Mouse (Mus musculus) MEL (cell line): ENCODE measurements around the gene Gsx2. TPM values are rescaled to one million over a fixed set of nuclear protein-coding genes. Genes with fewer than 3 reads are reported as not detected.

Source experiments
- DNase-seq: peaks from one replicate; pipeline ENCODE4 v3.0.0; 2011; ENCODE audit warnings: low read depth, low spot score
- H3K27ac ChIP-seq: 2 replicates; pipeline ENCODE4 v1.5.1; 2012; ENCODE audit warnings: low read depth, mild to moderate bottlenecking, control low read depth, low read length, moderate library complexity; ENCODE audit not compliant: control insufficient read depth
- H3K27me3 ChIP-seq, 2 experiments: fragments of 150-350 bp in 1 of 2; sonication (generic) in 1 of 2; 2 replicates each; pipeline ENCODE4 v1.6.1; 2012; ENCODE audit warnings: low read length in 2 of 2, mild to moderate bottlenecking in 2 of 2, improper control_type of control experiment in 1 of 2, moderate library complexity in 1 of 2; ENCODE audit not compliant: insufficient read depth in 2 of 2, control insufficient read depth in 1 of 2
- H3K36me3 ChIP-seq, 2 experiments: 2 replicates each; pipeline ENCODE4 v1.6.1; 2012 to 2014; ENCODE audit warnings: low read length in 2 of 2, improper control_type of control experiment in 1 of 2, inconsistent platforms in 1 of 2, mild to moderate bottlenecking in 1 of 2; ENCODE audit not compliant: insufficient read depth in 2 of 2, control insufficient read depth in 1 of 2
- H3K4me1 ChIP-seq, 2 experiments: fragments of 150-350 bp in 1 of 2; sonication (generic) in 1 of 2; 2 replicates each; pipeline ENCODE4 v1.6.1; 2012; ENCODE audit warnings: low read length in 2 of 2, improper control_type of control experiment in 1 of 2, mild to moderate bottlenecking in 1 of 2; ENCODE audit not compliant: insufficient read depth in 2 of 2, control insufficient read depth in 1 of 2
- H3K4me3 ChIP-seq, 2 experiments: fragments of 150-350 bp in 1 of 2; sonication (generic) in 1 of 2; 2 replicates each; pipeline ENCODE4 v1.5.1; 2012; ENCODE audit warnings: low read depth in 2 of 2, low read length in 2 of 2, mild to moderate bottlenecking in 2 of 2, moderate library complexity in 2 of 2, control low read depth in 1 of 2, improper control_type of control experiment in 1 of 2; ENCODE audit not compliant: control insufficient read depth in 1 of 2, insufficient read depth in 1 of 2
- H3K79me2 ChIP-seq: 2 replicates; pipeline ENCODE4 v1.6.1; 2012; ENCODE audit warnings: mild to moderate bottlenecking, low read length, moderate library complexity; ENCODE audit not compliant: control insufficient read depth, poor library complexity, insufficient read depth
- H3K9ac ChIP-seq: 2 replicates; pipeline ENCODE4 v1.6.1; 2012; ENCODE audit warnings: low read depth, mild to moderate bottlenecking, control low read depth, low read length, moderate library complexity; ENCODE audit not compliant: control insufficient read depth, poor library complexity, severe bottlenecking
- H3K9me3 ChIP-seq: fragments of 150-350 bp; sonication (generic); replicated peaks from 2 replicates; pipeline ENCODE4 v1.6.1; 2012; ENCODE audit warnings: mild to moderate bottlenecking, low read length, improper control_type of control experiment, moderate library complexity; ENCODE audit not compliant: insufficient read depth
- BHLHE40 ChIP-seq: IDR thresholded peaks from 2 replicates; pipeline ENCODE4 v1.6.1; 2012; ENCODE audit warnings: low read depth, mild to moderate bottlenecking, inconsistent platforms, low read length, improper control_type of control experiment, borderline replicate concordance
- CHD2 ChIP-seq: IDR thresholded peaks from 2 replicates; pipeline ENCODE4 v1.6.1; 2011; ENCODE audit warnings: low read length, improper control_type of control experiment
- GABPA ChIP-seq: IDR thresholded peaks from 2 replicates; pipeline ENCODE4 v1.6.1; 2012; ENCODE audit warnings: low read depth, mild to moderate bottlenecking, inconsistent platforms, low read length, improper control_type of control experiment, moderate library complexity
- GATA1 ChIP-seq: IDR thresholded peaks from 2 replicates; pipeline ENCODE4 v1.6.1; 2011; ENCODE audit warnings: low read depth, low read length, improper control_type of control experiment
- KAT2A ChIP-seq: conservative IDR thresholded peaks from 2 replicates; pipeline ENCODE4 v1.6.1; 2012; ENCODE audit warnings: low read depth, low read length, improper control_type of control experiment, inconsistent platforms
- MAFK ChIP-seq: IDR thresholded peaks from 2 replicates; pipeline ENCODE4 v1.6.1; 2011; ENCODE audit warnings: low read depth, mild to moderate bottlenecking, low read length, improper control_type of control experiment, borderline replicate concordance
- MAX ChIP-seq: IDR thresholded peaks from 2 replicates; pipeline ENCODE4 v1.6.1; 2011; ENCODE audit warnings: low read length, improper control_type of control experiment
- MAZ ChIP-seq: IDR thresholded peaks from 2 replicates; pipeline ENCODE4 v1.6.1; 2012; ENCODE audit warnings: low read depth, mild to moderate bottlenecking, inconsistent platforms, low read length, improper control_type of control experiment
- MYB ChIP-seq: IDR thresholded peaks from 2 replicates; pipeline ENCODE4 v1.6.1; 2011; ENCODE audit warnings: mild to moderate bottlenecking, low read depth, low read length, improper control_type of control experiment
- MYC ChIP-seq: IDR thresholded peaks from 2 replicates; pipeline ENCODE4 v1.6.1; 2011; ENCODE audit warnings: low read depth, mild to moderate bottlenecking, low read length, improper control_type of control experiment, moderate library complexity
- NRF1 ChIP-seq: IDR thresholded peaks from 2 replicates; pipeline ENCODE4 v1.6.1; 2014; ENCODE audit warnings: low read depth, mild to moderate bottlenecking, inconsistent platforms, low read length, improper control_type of control experiment, moderate library complexity; ENCODE audit not compliant: poor library complexity, insufficient read depth, severe bottlenecking
- POLR2A ChIP-seq, 2 experiments: IDR thresholded peaks; 2 replicates each; pipeline ENCODE4 v1.6.1; 2011 to 2012; ENCODE audit warnings: low read length in 2 of 2, mild to moderate bottlenecking in 2 of 2, control low read depth in 1 of 2, improper control_type of control experiment in 1 of 2, low read depth in 1 of 2, moderate library complexity in 1 of 2; ENCODE audit not compliant: control insufficient read depth in 1 of 2, insufficient read depth in 1 of 2, poor library complexity in 1 of 2
- POLR2AphosphoS2 ChIP-seq: IDR thresholded peaks from 2 replicates; pipeline ENCODE4 v1.6.1; 2011; ENCODE audit warnings: low read length, improper control_type of control experiment
- POLR2AphosphoS5 ChIP-seq: IDR thresholded peaks from 2 replicates; pipeline ENCODE4 v1.6.1; 2012; ENCODE audit warnings: low read depth, borderline replicate concordance, mild to moderate bottlenecking, inconsistent platforms, low read length, moderate library complexity, mixed read lengths
- RAD21 ChIP-seq: IDR thresholded peaks from 2 replicates; pipeline ENCODE4 v1.6.1; 2011; ENCODE audit warnings: mild to moderate bottlenecking, low read depth, low read length, improper control_type of control experiment
- SIN3A ChIP-seq: IDR thresholded peaks from 2 replicates; pipeline ENCODE4 v1.6.1; 2012; ENCODE audit warnings: low read length, improper control_type of control experiment, inconsistent platforms
- SMC3 ChIP-seq: IDR thresholded peaks from 2 replicates; pipeline ENCODE4 v1.6.1; 2011; ENCODE audit warnings: low read depth, low read length, improper control_type of control experiment
- TAL1 ChIP-seq: IDR thresholded peaks from 2 replicates; pipeline ENCODE4 v1.6.1; 2012; ENCODE audit warnings: mild to moderate bottlenecking, inconsistent platforms, low read length, moderate library complexity, mixed read lengths
- UBTF ChIP-seq: IDR thresholded peaks from 2 replicates; pipeline ENCODE4 v1.6.1; 2012; ENCODE audit warnings: low read depth, mild to moderate bottlenecking, inconsistent platforms, low read length, improper control_type of control experiment, moderate library complexity, borderline replicate concordance; ENCODE audit not compliant: insufficient read depth
- USF1 ChIP-seq: IDR thresholded peaks from 2 replicates; pipeline ENCODE4 v1.6.1; 2014; ENCODE audit warnings: low read depth, mild to moderate bottlenecking, inconsistent platforms, low read length, improper control_type of control experiment, moderate library complexity
- USF2 ChIP-seq, 2 experiments: IDR thresholded peaks; 2 replicates each; pipeline ENCODE4 v1.6.1; 2011 to 2012; ENCODE audit warnings: improper control_type of control experiment in 2 of 2, low read length in 2 of 2, borderline replicate concordance in 1 of 2, inconsistent platforms in 1 of 2, low read depth in 1 of 2, mild to moderate bottlenecking in 1 of 2; ENCODE audit not compliant: insufficient read depth in 1 of 2
- ZC3H11A ChIP-seq: IDR thresholded peaks from 2 replicates; pipeline ENCODE4 v1.6.1; 2012; ENCODE audit warnings: low read depth, mild to moderate bottlenecking, inconsistent platforms, low read length, improper control_type of control experiment
- polyA plus RNA-seq, 2 experiments: library from polyadenylated mRNA; stranded (reverse) in 1 of 2; unstranded in 1 of 2; fragments of >175 nt in 1 of 2; fragments of >200 nt in 1 of 2; gene quantifications; 2 replicates each; pipeline versions ENCODE4 v1.2.1 to v1.2.4; 2012; ENCODE audit warnings: low replicate concordance in 2 of 2, low read depth in 1 of 2; ENCODE audit not compliant: insufficient read length in 2 of 2, insufficient read depth in 1 of 2, missing spikeins in 1 of 2
- total RNA-seq: library from RNA; depleted of rRNA; stranded (reverse); fragments of 300-350 nt; gene quantifications from 2 replicates; pipeline ENCODE4 v1.2.3, GENCODE M21; 2012

Gsx2 gene
- total and polyA plus RNA-seq, 3 experiments, result not detected

- DNase-seq, result no peak
- no peak overlapping the region for H3K9ac ChIP-seq
- TF ChIP-seq GABPA, result no peak
- no peak for TF ChIP-seq UBTF
- no peak for TF ChIP-seq NRF1
- no peak for TF ChIP-seq GATA1
- no peak for TF ChIP-seq KAT2A
- TF ChIP-seq ZC3H11A, result no peak
- TF ChIP-seq RAD21, result no peak
- no peak for TF ChIP-seq MAX
- no peak for TF ChIP-seq SMC3
- no peak for TF ChIP-seq TAL1
- TF ChIP-seq POLR2AphosphoS5, result no peak
- no peak for TF ChIP-seq MYB
- no peak for TF ChIP-seq CHD2
- no peak for TF ChIP-seq BHLHE40
- no peak for TF ChIP-seq USF2 (IDR thresholded peaks at IDR 0.05; ENCODE audit: borderline replicate concordance in 1 of 2, insufficient read depth in 1 of 2, low read depth in 1 of 2, low read length in 2 of 2)
- TF ChIP-seq POLR2A (IDR thresholded peaks at IDR 0.05; ENCODE audit: control insufficient read depth in 1 of 2, insufficient read depth in 1 of 2, low read depth in 1 of 2, low read length in 2 of 2, poor library complexity in 1 of 2), result no peak
- no peak for TF ChIP-seq MYC
- H3K36me3 ChIP-seq, result no peaks in the 10 kb centered on the region
- no peaks in the 10 kb centered on the region for H3K79me2 ChIP-seq
- no peaks in the 10 kb centered on the region for H3K9me3 ChIP-seq
- H3K4me3 ChIP-seq, result no peak overlapping the region
- H3K4me1 ChIP-seq, result no peaks in the 10 kb centered on the region
- H3K27ac ChIP-seq, result no peak overlapping the region
- peaks cover 0 to 2% of the 10 kb centered on the region in 2 experiments; a peak in 3 of 4 replicates for H3K27me3 ChIP-seq
Measured at GRCm38 (mm10) chr5:75085906-75086305, 10.5 kb downstream of the Gsx2 start.

- TF ChIP-seq NRF1 (no peak), MAFK (no peak), POLR2AphosphoS2 (no peak), MAZ (no peak), UBTF (no peak), SIN3A (no peak), USF1 (no peak), KAT2A (no peak)
- H3K36me3 ChIP-seq, result no peaks in the 10 kb centered on the region
- H3K9me3 ChIP-seq, result no peaks in the 10 kb centered on the region
- no peak overlapping the region for H3K27ac ChIP-seq
- H3K27me3 ChIP-seq, result peaks cover 5 to 9% of the 10 kb centered on the region in 2 experiments
- no peaks in the 10 kb centered on the region for H3K79me2 ChIP-seq
- no peak for DNase-seq
- no peak overlapping the region for H3K4me3 ChIP-seq
- H3K4me1 ChIP-seq, result no peaks in the 10 kb centered on the region
- no peak overlapping the region for H3K9ac ChIP-seq
Measured at GRCm38 (mm10) chr5:75106511-75106910, 31.1 kb downstream of the Gsx2 start.
